Mouse (Mus musculus): ENCODE measurements around the gene Nr2f6. TPM values are rescaled to one million over a fixed set of nuclear protein-coding genes. Genes with fewer than 3 reads are reported as not detected.

Nr2f6 gene
- polyA plus RNA-seq (2012; rRNA removed), result 80.8 and 113 TPM in 2 replicates
- polyA plus RNA-seq (2014; fragmentation: Nextera tagmentation; extraction: Ambion mirVana), result 63.1 and 66.9 TPM in 2 replicates

DNA sequence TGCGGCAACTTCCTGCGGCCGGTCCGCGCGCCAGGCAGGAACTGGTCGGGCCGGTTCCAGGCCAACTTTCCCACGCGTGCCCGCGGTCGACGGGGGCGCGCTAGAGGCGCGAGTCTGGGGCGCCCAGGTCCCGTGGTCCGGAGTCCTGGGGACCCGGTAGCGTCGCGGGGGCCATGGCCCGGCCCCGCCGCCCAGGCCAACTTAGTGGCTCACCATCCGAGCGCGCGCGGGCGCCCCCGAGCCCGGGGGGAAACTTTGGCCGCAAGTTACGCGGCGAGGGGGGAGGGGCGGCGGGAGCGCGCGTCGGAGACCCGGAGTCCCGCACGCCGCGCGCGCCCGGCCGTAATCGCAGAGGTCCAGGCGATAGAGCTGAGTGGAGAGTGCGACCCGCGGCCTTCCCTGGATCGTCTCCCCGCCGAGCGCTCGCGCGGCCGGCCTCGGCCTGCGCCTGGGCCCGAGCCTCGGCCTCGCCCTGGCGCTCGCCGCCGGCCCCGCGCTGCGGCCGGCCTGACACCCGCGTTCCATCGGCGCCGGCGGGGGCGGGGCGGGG is at the start of gene Nr2f6:
Gene Nr2f6 (minus strand): TSS at position 540 of the 550 bp plus-strand sequence.
- H3K36me3 ChIP-seq (ENCODE audit: control insufficient read depth, insufficient read depth, low read length), result peaks cover 11% of the 10 kb centered on the region
- no peak for TF ChIP-seq POLR2A (IDR thresholded peaks at IDR 0.05; ENCODE audit: borderline replicate concordance, extremely low read depth, insufficient read depth, insufficient read length)
- H3K9ac ChIP-seq (ENCODE audit: low read depth, low read length, severe bottlenecking), result peak within 1 kb of the TSS; percentile 77
- DNase-seq (ENCODE audit: low spot score) (no peak), ATAC-seq (ENCODE audit: low FRiP score, low read depth) (peak; percentile 17)
- H3K27me3 ChIP-seq (ENCODE audit: control insufficient read depth, insufficient read depth, low read length), result no peaks in the 10 kb centered on the region
- H3K4me3 ChIP-seq (replicated peaks; ENCODE audit: low read length), result peak within 1 kb of the TSS; percentile 84
- no peaks in the 10 kb centered on the region for H3K9me3 ChIP-seq (ENCODE audit: control insufficient read depth, low read length)
- H3K4me2 ChIP-seq (replicated peaks; ENCODE audit: low read depth, low read length, severe bottlenecking), result peak within 1 kb of the TSS; percentile 99
- peak within 1 kb of the TSS; percentile 88 for H3K27ac ChIP-seq (replicated peaks; ENCODE audit: low read depth, low read length)
- H3K4me1 ChIP-seq (ENCODE audit: control insufficient read depth, insufficient read depth, low read length), result peaks cover 26% of the 10 kb centered on the region
- under 1% methylated on average over 56 of the region's 89 CpGs for WGBS

- Histone ChIP-seq H3K27me3 (ENCODE audit: control insufficient read depth, insufficient read depth, low read length) (no peaks in the 10 kb centered on the region), H3K9ac (ENCODE audit: low read depth, low read length, severe bottlenecking) (no peak overlapping the region), H3K27ac (replicated peaks; ENCODE audit: low read depth, low read length) (no peak overlapping the region), H3K4me2 (replicated peaks; ENCODE audit: low read depth, low read length, severe bottlenecking) (no peak overlapping the region), H3K4me1 (ENCODE audit: control insufficient read depth, insufficient read depth, low read length) (no peaks in the 10 kb centered on the region), H3K9me3 (ENCODE audit: control insufficient read depth, low read length) (no peaks in the 10 kb centered on the region), H3K36me3 (ENCODE audit: control insufficient read depth, insufficient read depth, low read length) (no peaks in the 10 kb centered on the region), H3K4me3 (replicated peaks; ENCODE audit: low read length) (no peak overlapping the region)
- no peak for TF ChIP-seq POLR2A (IDR thresholded peaks at IDR 0.05; ENCODE audit: borderline replicate concordance, extremely low read depth, insufficient read depth, insufficient read length)
- no peak for ATAC-seq (ENCODE audit: low FRiP score, low read depth)
- no peak for DNase-seq (ENCODE audit: low spot score)
Measured at GRCm38 (mm10) chr8:71422121-71422520, 40.4 kb upstream of the Nr2f6 start.

DNA sequence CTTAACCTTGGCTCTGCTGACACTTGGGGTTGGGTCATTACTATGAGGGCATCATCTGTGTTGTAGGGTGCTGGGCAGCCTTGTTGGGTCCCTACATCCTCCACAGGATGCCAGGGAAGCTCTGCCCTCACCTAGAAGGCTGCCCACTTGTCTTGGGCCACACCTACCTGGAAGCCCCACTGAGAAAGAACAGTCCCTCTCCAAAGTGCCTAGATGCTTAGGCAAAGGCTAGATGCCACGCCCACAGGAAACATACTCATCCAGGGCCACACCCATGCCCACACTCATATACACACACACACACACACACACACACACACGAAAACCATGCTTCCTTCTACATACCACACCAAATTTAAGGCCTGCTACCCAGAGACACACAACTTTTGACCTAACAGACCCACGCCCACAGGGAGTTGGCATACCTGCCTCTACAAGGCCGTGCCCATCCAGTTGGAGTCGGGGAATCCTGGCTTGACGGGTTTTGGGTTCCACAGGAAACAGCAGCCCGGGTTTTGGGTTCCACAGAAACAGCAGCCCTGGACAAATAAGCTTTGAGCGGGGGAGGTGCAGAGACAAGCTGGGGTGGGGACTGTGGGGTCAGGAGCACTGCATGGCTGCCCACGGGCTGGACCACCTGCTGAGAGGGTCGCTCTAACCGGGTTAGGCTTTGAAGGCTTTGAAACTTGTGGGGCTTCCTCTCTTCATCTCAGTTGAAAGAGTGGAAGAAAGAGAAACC is 29.9 kb upstream of the Nr2f6 start:
- H3K36me3 ChIP-seq (ENCODE audit: control insufficient read depth, insufficient read depth, low read length), result peaks cover 28% of the 10 kb centered on the region
- ATAC-seq (ENCODE audit: low FRiP score, low read depth) (no peak), DNase-seq (ENCODE audit: low spot score) (no peak)
- H3K4me2 ChIP-seq (replicated peaks; ENCODE audit: low read depth, low read length, severe bottlenecking), result no peak overlapping the region
- TF ChIP-seq POLR2A (IDR thresholded peaks at IDR 0.05; ENCODE audit: borderline replicate concordance, extremely low read depth, insufficient read depth, insufficient read length), result no peak
- WGBS, result 45% methylated on average over 11 of the region's 11 CpGs
- no peaks in the 10 kb centered on the region for H3K27me3 ChIP-seq (ENCODE audit: control insufficient read depth, insufficient read depth, low read length)
- H3K4me1 ChIP-seq (ENCODE audit: control insufficient read depth, insufficient read depth, low read length), result peaks cover 1% of the 10 kb centered on the region
- H3K4me3 ChIP-seq (replicated peaks; ENCODE audit: low read length), result no peak overlapping the region
- H3K27ac ChIP-seq (replicated peaks; ENCODE audit: low read depth, low read length), result no peak overlapping the region
- H3K9ac ChIP-seq (ENCODE audit: low read depth, low read length, severe bottlenecking), result no peak overlapping the region
- H3K9me3 ChIP-seq (ENCODE audit: control insufficient read depth, low read length), result no peaks in the 10 kb centered on the region

DNA sequence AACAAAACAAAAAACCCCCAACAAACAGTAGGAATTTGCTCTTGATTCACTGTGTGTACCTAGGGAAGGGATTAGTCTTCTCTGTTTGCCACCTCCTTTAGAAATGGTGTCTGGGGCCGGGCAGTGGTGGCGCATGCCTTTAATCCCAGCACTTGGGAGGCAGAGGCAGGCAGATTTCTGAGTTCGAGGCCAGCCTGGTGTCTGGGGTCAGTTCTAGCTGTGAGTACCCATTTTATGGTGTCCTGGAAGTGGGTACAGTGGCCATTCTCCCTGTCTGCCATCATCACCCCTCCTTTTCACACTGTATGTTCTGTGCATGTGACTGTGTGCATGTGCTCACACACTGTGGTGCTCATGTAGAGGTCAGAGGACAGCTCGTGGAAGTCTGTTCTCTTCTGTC is 26.5 kb upstream of the Nr2f6 start:
- no peak overlapping the region for H3K4me3 ChIP-seq (replicated peaks; ENCODE audit: low read length)
- H3K27ac ChIP-seq (replicated peaks; ENCODE audit: low read depth, low read length), result no peak overlapping the region
- H3K27me3 ChIP-seq (ENCODE audit: control insufficient read depth, insufficient read depth, low read length), result no peaks in the 10 kb centered on the region
- peaks cover 28% of the 10 kb centered on the region for H3K36me3 ChIP-seq (ENCODE audit: control insufficient read depth, insufficient read depth, low read length)
- no peak overlapping the region for H3K4me2 ChIP-seq (replicated peaks; ENCODE audit: low read depth, low read length, severe bottlenecking)
- no peak overlapping the region for H3K9ac ChIP-seq (ENCODE audit: low read depth, low read length, severe bottlenecking)
- ATAC-seq (ENCODE audit: low FRiP score, low read depth), result no peak
- H3K9me3 ChIP-seq (ENCODE audit: control insufficient read depth, low read length), result no peaks in the 10 kb centered on the region
- DNase-seq (ENCODE audit: low spot score), result no peak
- 95% methylated on average over 4 of the region's 4 CpGs for WGBS
- TF ChIP-seq POLR2A (IDR thresholded peaks at IDR 0.05; ENCODE audit: borderline replicate concordance, extremely low read depth, insufficient read depth, insufficient read length), result no peak
- H3K4me1 ChIP-seq (ENCODE audit: control insufficient read depth, insufficient read depth, low read length), result peaks cover 7% of the 10 kb centered on the region

- no peak for ATAC-seq (ENCODE audit: low FRiP score, low read depth)
Measured at GRCm38 (mm10) chr8:71407441-71407840, 25.7 kb upstream of the Nr2f6 start.

More at GRCm38 (mm10) chr8:71407441-71407840, 25.7 kb upstream of the Nr2f6 start:
- peaks cover 7% of the 10 kb centered on the region for H3K4me1 ChIP-seq (ENCODE audit: control insufficient read depth, insufficient read depth, low read length)
- H3K9ac ChIP-seq (ENCODE audit: low read depth, low read length, severe bottlenecking), result no peak overlapping the region
- DNase-seq (ENCODE audit: low spot score), result no peak
- no peak overlapping the region for H3K27ac ChIP-seq (replicated peaks; ENCODE audit: low read depth, low read length)
- 94% methylated on average over 12 of the region's 14 CpGs for WGBS
- no peak overlapping the region for H3K4me2 ChIP-seq (replicated peaks; ENCODE audit: low read depth, low read length, severe bottlenecking)
- peak overlapping the region; percentile 62; the same call in 1 of the 2 replicates for H3K4me3 ChIP-seq (replicated peaks; ENCODE audit: low read length)
- no peak for TF ChIP-seq POLR2A (IDR thresholded peaks at IDR 0.05; ENCODE audit: borderline replicate concordance, extremely low read depth, insufficient read depth, insufficient read length)
- peaks cover 28% of the 10 kb centered on the region for H3K36me3 ChIP-seq (ENCODE audit: control insufficient read depth, insufficient read depth, low read length)
- no peaks in the 10 kb centered on the region for H3K9me3 ChIP-seq (ENCODE audit: control insufficient read depth, low read length)
- no peaks in the 10 kb centered on the region for H3K27me3 ChIP-seq (ENCODE audit: control insufficient read depth, insufficient read depth, low read length)
